Mouse (Mus musculus) forebrain, embryonic 16.5 days (tissue): Measurements from ENCODE around the gene Olfr288. TPM values are rescaled to one million over a fixed set of nuclear protein-coding genes. Genes with fewer than 3 reads are reported as not detected.

ENCODE experiments used
- ATAC-seq: fragments of 200-750 bp; cut with Nextera tagmentation; 2 replicates; pipeline ENCODE4 v1.8.0; 2017; ENCODE audit warnings: mild to moderate bottlenecking, moderate library complexity
- H3K27ac ChIP-seq: fragments of 300-500 bp; sonication (generic); 2 replicates; pipeline ENCODE4 v1.5.1; 2014; ENCODE audit warnings: low read length, control low read depth
- H3K27me3 ChIP-seq: fragments of 300-500 bp; sonication (generic); replicated peaks from 2 replicates; pipeline ENCODE4 v1.6.1; 2014; ENCODE audit warnings: low read length; ENCODE audit not compliant: control insufficient read depth, insufficient read depth
- H3K36me3 ChIP-seq: fragments of 300-500 bp; sonication (generic); 2 replicates; pipeline ENCODE4 v1.6.1; 2014; ENCODE audit not compliant: control insufficient read depth, insufficient read depth
- H3K4me1 ChIP-seq: fragments of 300-500 bp; sonication (generic); replicated peaks from 2 replicates; pipeline ENCODE4 v1.6.1; 2014; ENCODE audit warnings: low read length; ENCODE audit not compliant: control insufficient read depth, insufficient read depth
- H3K4me2 ChIP-seq: fragments of 300-500 bp; sonication (generic); 2 replicates; pipeline ENCODE4 v1.6.1; 2014; ENCODE audit warnings: mild to moderate bottlenecking, low read length, control low read depth
- H3K4me3 ChIP-seq: fragments of 300-500 bp; sonication (generic); replicated peaks from 2 replicates; pipeline ENCODE4 v1.5.1; 2014; ENCODE audit warnings: mild to moderate bottlenecking, low read length, control low read depth
- H3K9ac ChIP-seq: fragments of 300-500 bp; sonication (generic); replicated peaks from 2 replicates; pipeline ENCODE4 v1.6.1; 2014; ENCODE audit warnings: low read depth, low read length, control low read depth
- H3K9me3 ChIP-seq: fragments of 300-500 bp; sonication (generic); 2 replicates; pipeline ENCODE4 v1.6.1; 2016; ENCODE audit warnings: low read length; ENCODE audit not compliant: control insufficient read depth
- WGBS: fragments of 180-500 bp; shearing (Covaris S2); extraction: QIAGEN DNeasy Blood & Tissue Kit; methylation state at CpG from one replicate; pipeline ENCODE4 v1.1.7; 2014; 5-methylcytosine and 5-hydroxymethylcytosine counted together
- polyA plus RNA-seq: library from polyadenylated mRNA; unstranded; fragments of >200 nt; fragmentation: Nextera tagmentation; extraction: Ambion mirVana; gene quantifications from 2 replicates; pipeline ENCODE4 v1.2.1, GENCODE M21; 2015

The Olfr288 gene
- polyA plus RNA-seq, 1 experiment from 2014 or later, result not detected

- peaks cover 7% of the 10 kb centered on the region for H3K4me1 ChIP-seq
- H3K27me3 ChIP-seq, result no peaks in the 10 kb centered on the region
- H3K27ac ChIP-seq, result no peak overlapping the region
- no peak overlapping the region for H3K4me3 ChIP-seq
- no peaks in the 10 kb centered on the region for H3K36me3 ChIP-seq
- no peak overlapping the region for H3K9ac ChIP-seq
- 79% methylated on average over 4 of the region's 4 CpGs for WGBS
- no peak overlapping the region for H3K4me2 ChIP-seq
- no peaks in the 10 kb centered on the region for H3K9me3 ChIP-seq
- ATAC-seq, result no peak
Measured at GRCm38 (mm10) chr15:98184456-98184855, 10.9 kb downstream of the Olfr288 start.

- H3K4me2 ChIP-seq, result no peak overlapping the region; the same call in 1 of the 2 replicates
- 77% methylated on average over 12 of the region's 12 CpGs for WGBS
- no peak overlapping the region; the same call in 1 of the 2 replicates for H3K4me3 ChIP-seq
Measured at GRCm38 (mm10) chr15:98181856-98182570, 13.3 kb downstream of the Olfr288 start.

GRCm38 (mm10) chr15:98181132-98181711, 14.1 kb downstream of the Olfr288 start:
- Histone ChIP-seq H3K36me3 (no peaks in the 10 kb centered on the region), H3K27me3 (peaks cover 10% of the 10 kb centered on the region; the same call in 1 of the 2 replicates), H3K4me2 (peak overlapping the region; percentile 77), H3K4me1 (peaks cover 7% of the 10 kb centered on the region), H3K27ac (peak overlapping the region; percentile 20; the same call in 1 of the 2 replicates), H3K9ac (peak overlapping the region; percentile 50), H3K4me3 (peak overlapping the region; percentile 56), H3K9me3 (no peaks in the 10 kb centered on the region)
- WGBS, result under 1% methylated on average over 30 of the region's 30 CpGs
- ATAC-seq, result peak; percentile 98

More at GRCm38 (mm10) chr15:98181856-98182570, 13.3 kb downstream of the Olfr288 start:
- Histone ChIP-seq H3K9me3 (no peaks in the 10 kb centered on the region), H3K36me3 (no peaks in the 10 kb centered on the region), H3K27ac (no peak overlapping the region), H3K9ac (no peak overlapping the region), H3K4me1 (peaks cover 7% of the 10 kb centered on the region), H3K27me3 (peaks cover 5% of the 10 kb centered on the region; the same call in 1 of the 2 replicates)
- no peak for ATAC-seq

- peak overlapping the region; percentile 77 for H3K4me2 ChIP-seq
- ATAC-seq, result no peak
- no peaks in the 10 kb centered on the region for H3K9me3 ChIP-seq
- H3K36me3 ChIP-seq, result no peaks in the 10 kb centered on the region
- peaks cover 16% of the 10 kb centered on the region for H3K27me3 ChIP-seq
- peak overlapping the region; percentile 20; the same call in 1 of the 2 replicates for H3K27ac ChIP-seq
- peak overlapping the region; percentile 56 for H3K4me3 ChIP-seq
- H3K9ac ChIP-seq, result peak overlapping the region; percentile 50
- H3K4me1 ChIP-seq, result peaks cover 7% of the 10 kb centered on the region
- WGBS, result 5% methylated on average over 26 of the region's 26 CpGs
Measured at GRCm38 (mm10) chr15:98180567-98181131, 14.7 kb downstream of the Olfr288 start.

- Histone ChIP-seq H3K27ac (no peak overlapping the region), H3K27me3 (peaks cover 16% of the 10 kb centered on the region), H3K4me1 (peaks cover 7% of the 10 kb centered on the region), H3K9me3 (no peaks in the 10 kb centered on the region), H3K36me3 (no peaks in the 10 kb centered on the region), H3K4me3 (no peak overlapping the region), H3K9ac (no peak overlapping the region), H3K4me2 (no peak overlapping the region)
- WGBS, result 65% methylated on average over 3 of the region's 3 CpGs
- ATAC-seq, result no peak
Measured at GRCm38 (mm10) chr15:98177320-98177719, 18.0 kb downstream of the Olfr288 start.

GRCm38 (mm10) chr15:98173821-98174220, 21.5 kb downstream of the Olfr288 start:
- ATAC-seq, result no peak

GRCm38 (mm10) chr15:98172113-98172512, 23.2 kb downstream of the Olfr288 start:
- H3K9ac ChIP-seq, result no peak overlapping the region
- H3K4me1 ChIP-seq, result peaks cover 17% of the 10 kb centered on the region
- H3K36me3 ChIP-seq, result no peaks in the 10 kb centered on the region
- 69% methylated on average over 5 of the region's 5 CpGs for WGBS
- H3K27ac ChIP-seq, result no peak overlapping the region
- H3K4me3 ChIP-seq, result no peak overlapping the region
- H3K9me3 ChIP-seq, result no peaks in the 10 kb centered on the region
- H3K27me3 ChIP-seq, result peaks cover 17% of the 10 kb centered on the region
- H3K4me2 ChIP-seq, result no peak overlapping the region
- no peak for ATAC-seq

More at GRCm38 (mm10) chr15:98173821-98174220, 21.5 kb downstream of the Olfr288 start:
- Histone ChIP-seq H3K36me3 (no peaks in the 10 kb centered on the region), H3K9ac (no peak overlapping the region), H3K4me3 (no peak overlapping the region), H3K27ac (no peak overlapping the region), H3K9me3 (no peaks in the 10 kb centered on the region), H3K4me1 (peaks cover 7% of the 10 kb centered on the region), H3K27me3 (peaks cover 14% of the 10 kb centered on the region), H3K4me2 (no peak overlapping the region)
- 17% methylated on average over 8 of the region's 8 CpGs for WGBS

GRCm38 (mm10) chr15:98170917-98171316, 24.4 kb downstream of the Olfr288 start:
- WGBS, result 79% methylated on average over 9 of the region's 9 CpGs
- H3K4me1 ChIP-seq, result peaks cover 24% of the 10 kb centered on the region
- no peaks in the 10 kb centered on the region for H3K9me3 ChIP-seq
- no peaks in the 10 kb centered on the region for H3K36me3 ChIP-seq
- H3K27ac ChIP-seq, result no peak overlapping the region
- H3K4me3 ChIP-seq, result no peak overlapping the region
- H3K27me3 ChIP-seq, result peaks cover 8% of the 10 kb centered on the region
- H3K9ac ChIP-seq, result no peak overlapping the region
- no peak for ATAC-seq
- 0 out of 2 replicates have a peak overlapping the region, but pooled peaks have one; percentile 2 for H3K4me2 ChIP-seq

GRCm38 (mm10) chr15:98170365-98170764, 25.0 kb downstream of the Olfr288 start:
- Histone ChIP-seq H3K27me3 (peaks cover 5% of the 10 kb centered on the region), H3K4me2 (peak overlapping the region; percentile 82), H3K36me3 (no peaks in the 10 kb centered on the region), H3K9me3 (no peaks in the 10 kb centered on the region), H3K27ac (no peak overlapping the region), H3K4me1 (peaks cover 24% of the 10 kb centered on the region), H3K9ac (no peak overlapping the region), H3K4me3 (peak overlapping the region; percentile 73)
- 36% methylated on average over 7 of the region's 7 CpGs for WGBS
- ATAC-seq, result no peak
